Mouse (Mus musculus): ENCODE measurements around the gene C1qtnf9. TPM values are rescaled to one million over a fixed set of nuclear protein-coding genes. Genes with fewer than 3 reads are reported as not detected.

C1qtnf9 gene
- polyA plus RNA-seq, 1 experiment from 2014 or later = 0.12 TPM

DNA sequence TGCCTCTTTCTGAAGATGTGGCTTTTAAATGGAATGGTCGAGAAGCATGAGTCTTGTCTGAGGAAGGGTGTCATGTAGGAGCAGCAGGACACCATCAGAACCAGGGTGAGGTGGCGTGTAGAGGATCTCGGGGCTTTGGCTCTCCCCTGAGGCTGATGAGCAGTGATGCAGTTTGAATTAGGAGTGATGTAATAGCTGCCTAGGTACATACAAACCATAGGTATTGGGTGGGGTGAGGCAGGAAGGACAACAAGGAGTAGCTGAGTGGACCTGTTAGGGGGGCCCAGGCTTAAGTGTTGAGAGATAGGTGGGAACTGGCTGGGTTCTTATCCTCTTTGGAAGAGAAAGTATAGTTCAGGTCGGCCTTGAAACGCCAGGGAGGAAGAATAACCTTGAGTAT is 27.4 kb upstream of the C1qtnf9 start:
- Histone ChIP-seq H3K27me3 (ENCODE audit: insufficient read depth, low read length) (no peaks in the 10 kb centered on the region), H3K36me3 (ENCODE audit: insufficient read depth) (no peaks in the 10 kb centered on the region), H3K9me3 (ENCODE audit: low read depth, low read length) (no peaks in the 10 kb centered on the region), H3K27ac (ENCODE audit: low read depth) (peak overlapping the region; percentile 80; the same call in 1 of the 2 replicates), H3K4me1 (ENCODE audit: insufficient read depth) (peaks cover 25% of the 10 kb centered on the region), H3K4me3 (ENCODE audit: low read depth, low read length) (no peak overlapping the region), H3K4me2 (no peak overlapping the region), H3K9ac (no peak overlapping the region)
- TF ChIP-seq CTCF (IDR thresholded peaks at IDR 0.05; ENCODE audit: low read depth) = no peak
- no peak for DNase-seq
- no peak for ATAC-seq (ENCODE audit: insufficient read depth)
- 69% methylated on average over 5 of the region's 5 CpGs for WGBS

DNA sequence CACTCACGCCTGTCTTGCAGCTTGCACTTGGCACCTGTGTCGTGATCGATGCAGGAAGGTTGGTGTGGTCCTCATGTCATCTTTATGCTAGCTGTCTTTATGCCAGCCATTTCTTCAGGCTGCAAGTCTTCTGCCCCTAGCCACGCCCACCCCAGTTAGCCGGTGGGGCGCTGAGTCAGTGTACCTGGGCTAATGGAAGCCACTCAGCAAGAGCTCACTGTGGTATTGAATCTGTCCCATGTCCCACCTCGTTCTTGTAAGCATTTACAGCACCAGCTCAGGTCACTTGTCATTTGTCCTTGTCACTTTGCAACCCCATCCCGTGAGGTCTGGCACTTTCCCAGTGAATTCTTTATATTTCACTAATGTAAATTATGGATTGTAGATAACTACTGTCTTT is 26.9 kb upstream of the C1qtnf9 start:
- no peak overlapping the region for H3K9ac ChIP-seq
- TF ChIP-seq CTCF (IDR thresholded peaks at IDR 0.05; ENCODE audit: low read depth) = no peak
- WGBS = 57% methylated on average over 8 of the region's 8 CpGs
- H3K4me1 ChIP-seq (ENCODE audit: insufficient read depth) = peaks cover 25% of the 10 kb centered on the region
- DNase-seq (no peak), ATAC-seq (ENCODE audit: insufficient read depth) (no peak)
- H3K4me3 ChIP-seq (ENCODE audit: low read depth, low read length) = no peak overlapping the region
- H3K27me3 ChIP-seq (ENCODE audit: insufficient read depth, low read length) = no peaks in the 10 kb centered on the region
- H3K4me2 ChIP-seq = no peak overlapping the region
- H3K36me3 ChIP-seq (ENCODE audit: insufficient read depth) = no peaks in the 10 kb centered on the region
- no peaks in the 10 kb centered on the region for H3K9me3 ChIP-seq (ENCODE audit: low read depth, low read length)
- peak overlapping the region; percentile 80; the same call in 1 of the 2 replicates for H3K27ac ChIP-seq (ENCODE audit: low read depth)

DNA sequence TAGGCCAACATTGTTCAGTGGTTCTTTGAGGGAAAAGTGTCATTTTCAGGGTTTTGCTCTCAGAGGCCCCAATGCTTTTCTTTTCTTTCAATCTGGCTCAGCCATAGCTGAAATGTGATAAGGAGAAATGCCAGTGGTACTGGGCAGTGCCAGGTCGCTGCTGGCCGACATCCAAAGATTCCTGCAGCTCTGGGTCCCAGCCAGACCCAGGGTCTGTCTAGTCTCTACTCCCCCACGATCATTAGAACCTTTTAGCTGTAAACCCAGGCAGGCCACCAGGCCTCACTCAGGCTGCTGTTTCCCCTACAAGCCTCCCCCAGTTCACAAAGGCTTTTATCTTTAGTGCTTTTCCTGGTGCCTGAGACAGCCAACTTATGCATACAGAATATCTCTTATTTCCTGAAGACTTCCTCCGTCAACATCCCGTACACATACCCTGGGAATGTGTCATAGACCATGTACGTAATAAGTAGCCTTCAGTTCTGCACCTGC is 26.4 kb upstream of the C1qtnf9 start:
- Histone ChIP-seq H3K27me3 (ENCODE audit: insufficient read depth, low read length) (no peaks in the 10 kb centered on the region), H3K9ac (no peak overlapping the region; the same call in 1 of the 2 replicates), H3K9me3 (ENCODE audit: low read depth, low read length) (no peaks in the 10 kb centered on the region), H3K4me2 (no peak overlapping the region), H3K4me1 (ENCODE audit: insufficient read depth) (peaks cover 20% of the 10 kb centered on the region; the same call in 1 of the 2 replicates), H3K4me3 (ENCODE audit: low read depth, low read length) (no peak overlapping the region), H3K36me3 (ENCODE audit: insufficient read depth) (0 out of 2 replicates have a peak, but pooled peaks cover 4% of the 10 kb centered on the region), H3K27ac (ENCODE audit: low read depth) (peak overlapping the region; percentile 80; the same call in 1 of the 2 replicates)
- no peak for TF ChIP-seq CTCF (IDR thresholded peaks at IDR 0.05; ENCODE audit: low read depth)
- peak; percentile 35; the same call in 1 of the 2 replicates for ATAC-seq (ENCODE audit: insufficient read depth)
- peak; percentile 52 for DNase-seq
- 43% methylated on average over 6 of the region's 6 CpGs for WGBS

DNA sequence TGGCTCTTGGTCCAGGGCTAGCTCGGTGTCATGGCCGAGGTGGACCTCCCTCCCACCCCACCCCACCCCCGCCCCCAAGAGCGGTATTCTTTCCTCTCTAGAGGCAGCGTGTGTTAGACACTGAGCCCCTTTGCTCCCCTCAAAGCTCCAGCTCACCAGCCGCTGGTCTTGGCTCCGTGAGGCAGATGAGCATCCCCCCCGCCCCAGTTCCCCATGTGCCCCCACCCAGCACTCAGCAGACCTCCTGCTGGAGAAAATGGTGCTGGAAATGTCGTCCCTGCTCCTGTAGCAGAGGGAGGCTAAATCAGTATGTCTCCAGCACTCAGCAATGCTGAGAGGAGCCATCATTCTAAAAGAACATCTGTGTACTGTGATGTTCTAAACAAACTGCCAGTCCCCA is 24.3 kb upstream of the C1qtnf9 start:
- Histone ChIP-seq H3K27me3 (ENCODE audit: insufficient read depth, low read length) (no peaks in the 10 kb centered on the region), H3K4me1 (ENCODE audit: insufficient read depth) (peaks cover 13% of the 10 kb centered on the region; the same call in 1 of the 2 replicates), H3K4me2 (no peak overlapping the region), H3K4me3 (ENCODE audit: low read depth, low read length) (no peak overlapping the region), H3K36me3 (ENCODE audit: insufficient read depth) (0 out of 2 replicates have a peak, but pooled peaks cover 13% of the 10 kb centered on the region), H3K27ac (ENCODE audit: low read depth) (no peak overlapping the region), H3K9me3 (ENCODE audit: low read depth, low read length) (no peaks in the 10 kb centered on the region), H3K9ac (no peak overlapping the region)
- WGBS = 40% methylated on average over 9 of the region's 9 CpGs
- no peak for TF ChIP-seq CTCF (IDR thresholded peaks at IDR 0.05; ENCODE audit: low read depth)
- no peak for DNase-seq
- no peak for ATAC-seq (ENCODE audit: insufficient read depth)

DNA sequence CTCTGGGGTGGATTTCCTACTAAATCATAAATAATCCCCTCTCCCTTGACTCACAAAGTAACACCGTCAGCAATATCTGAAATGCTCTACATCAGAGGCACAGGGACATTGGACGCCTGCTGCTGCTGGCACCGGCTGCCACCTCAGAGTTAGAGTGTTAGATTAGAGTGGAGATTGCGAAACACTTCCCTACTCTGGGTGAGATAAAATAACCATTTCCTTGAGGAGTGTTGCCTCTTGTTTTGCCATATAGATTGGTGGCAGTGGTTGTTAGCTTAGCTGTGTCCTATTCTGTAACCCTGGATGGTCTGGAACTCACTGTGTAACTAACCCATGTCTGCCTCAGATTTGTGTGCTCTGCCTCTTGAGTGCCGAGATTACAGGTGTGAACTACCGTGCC is 22.7 kb upstream of the C1qtnf9 start:
- DNase-seq = peak; percentile 53

DNA sequence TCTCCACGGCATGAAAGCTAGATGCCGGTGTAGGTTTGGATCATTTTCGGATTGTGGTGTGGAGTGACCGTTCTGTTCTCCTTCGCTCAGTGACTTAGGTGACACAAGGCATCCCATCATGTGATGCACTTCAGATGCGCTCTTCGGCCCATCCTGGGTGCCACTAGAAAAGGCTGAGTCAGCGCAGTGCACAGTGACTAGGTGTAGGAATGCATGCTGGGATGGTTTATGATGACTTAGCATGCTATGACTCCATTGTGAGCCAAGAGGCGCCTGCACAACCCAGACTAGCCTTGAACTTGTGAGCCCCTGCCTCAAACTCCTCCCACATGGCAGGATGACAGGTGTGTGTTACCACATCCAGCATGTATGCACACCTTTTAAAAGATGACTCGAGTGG is 21.8 kb upstream of the C1qtnf9 start:
- 0 out of 2 replicates have a peak, but pooled peaks cover 13% of the 10 kb centered on the region for H3K36me3 ChIP-seq (ENCODE audit: insufficient read depth)
- H3K27ac ChIP-seq (ENCODE audit: low read depth) = no peak overlapping the region
- WGBS = 90% methylated on average over 10 of the region's 10 CpGs
- H3K27me3 ChIP-seq (ENCODE audit: insufficient read depth, low read length) = no peaks in the 10 kb centered on the region
- no peak overlapping the region for H3K4me2 ChIP-seq
- no peak overlapping the region for H3K4me3 ChIP-seq (ENCODE audit: low read depth, low read length)
- peaks cover 13% of the 10 kb centered on the region; the same call in 1 of the 2 replicates for H3K4me1 ChIP-seq (ENCODE audit: insufficient read depth)
- TF ChIP-seq CTCF (IDR thresholded peaks at IDR 0.05; ENCODE audit: low read depth) = no peak
- H3K9ac ChIP-seq = no peak overlapping the region
- no peak for DNase-seq
- ATAC-seq (ENCODE audit: insufficient read depth) = no peak
- no peaks in the 10 kb centered on the region for H3K9me3 ChIP-seq (ENCODE audit: low read depth, low read length)

More for the DNA sequence above, 22.7 kb upstream of the C1qtnf9 start:
- ATAC-seq (ENCODE audit: insufficient read depth) = no peak; the same call in 1 of the 2 replicates
- Histone ChIP-seq H3K4me2 (no peak overlapping the region), H3K27ac (ENCODE audit: low read depth) (no peak overlapping the region), H3K9me3 (ENCODE audit: low read depth, low read length) (no peaks in the 10 kb centered on the region), H3K4me1 (ENCODE audit: insufficient read depth) (peaks cover 13% of the 10 kb centered on the region; the same call in 1 of the 2 replicates), H3K36me3 (ENCODE audit: insufficient read depth) (0 out of 2 replicates have a peak, but pooled peaks cover 13% of the 10 kb centered on the region), H3K27me3 (ENCODE audit: insufficient read depth, low read length) (no peaks in the 10 kb centered on the region), H3K9ac (no peak overlapping the region), H3K4me3 (ENCODE audit: low read depth, low read length) (no peak overlapping the region)
- 40% methylated on average over 6 of the region's 6 CpGs for WGBS
- no peak for TF ChIP-seq CTCF (IDR thresholded peaks at IDR 0.05; ENCODE audit: low read depth)

DNA sequence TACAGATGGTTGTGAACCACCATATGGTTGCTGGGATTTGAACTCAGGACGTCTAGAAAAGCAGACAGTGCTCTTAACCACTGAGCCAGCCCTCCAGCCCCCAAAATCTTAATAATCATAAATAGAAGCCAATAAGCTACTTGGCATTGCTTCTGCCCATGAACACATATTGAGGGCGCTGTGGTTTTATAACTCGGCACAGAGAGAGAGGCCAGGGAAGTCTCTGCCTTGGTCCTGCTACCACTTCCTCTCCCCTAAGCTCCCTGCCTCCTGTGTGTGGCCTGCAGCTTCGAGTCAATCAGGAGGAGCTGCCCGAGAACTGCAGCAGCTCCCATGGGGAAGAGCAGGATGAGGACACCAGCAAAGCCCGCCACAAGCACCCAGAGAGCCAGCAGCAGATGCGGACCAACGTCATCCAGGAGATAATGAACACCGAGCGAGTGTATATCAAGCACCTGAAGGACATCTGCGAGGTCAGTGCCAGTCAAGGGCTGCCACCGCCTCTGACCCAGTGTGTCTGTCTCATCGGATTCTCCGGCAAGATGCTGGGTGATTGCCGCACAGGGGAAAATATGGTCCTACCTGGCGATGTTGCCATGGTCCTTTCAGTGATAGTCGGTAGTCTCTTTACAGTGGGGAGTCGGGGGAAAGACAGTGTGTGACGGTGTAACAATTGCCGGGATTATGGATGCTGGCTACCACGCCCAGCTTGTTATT is 20.6 kb upstream of the C1qtnf9 start:
- no peaks in the 10 kb centered on the region for H3K9me3 ChIP-seq (ENCODE audit: low read depth, low read length)
- 84% methylated on average over 21 of the region's 21 CpGs for WGBS
- no peak for TF ChIP-seq CTCF (IDR thresholded peaks at IDR 0.05; ENCODE audit: low read depth)
- no peaks in the 10 kb centered on the region for H3K27me3 ChIP-seq (ENCODE audit: insufficient read depth, low read length)
- no peak overlapping the region for H3K27ac ChIP-seq (ENCODE audit: low read depth)
- DNase-seq (no peak), ATAC-seq (ENCODE audit: insufficient read depth) (no peak)
- H3K36me3 ChIP-seq (ENCODE audit: insufficient read depth) = peaks cover 13% of the 10 kb centered on the region; the same call in 1 of the 2 replicates
- H3K9ac ChIP-seq = no peak overlapping the region
- no peak overlapping the region for H3K4me3 ChIP-seq (ENCODE audit: low read depth, low read length)
- peaks cover 4% of the 10 kb centered on the region; the same call in 1 of the 2 replicates for H3K4me1 ChIP-seq (ENCODE audit: insufficient read depth)
- H3K4me2 ChIP-seq = no peak overlapping the region

Measured in lung, embryonic 14.5 days (tissue).